Mouse (Mus musculus) Patski (cell line): Measurements from ENCODE around the gene Ubac2. TPM values are rescaled to one million over a fixed set of nuclear protein-coding genes. Genes with fewer than 3 reads are reported as not detected.
A peak's percentile ranks its signal among the peaks of the same experiment; 100 is the strongest.

Experiments
- ATAC-seq: fragments of 100-300 bp; one replicate; pipeline ENCODE4 v1.8.0; 2021
- CTCF ChIA-PET: fragments of 350-600 bp; sonication (Branson Sonifier 250); formaldehyde crosslinking; loops from one replicate; lab custom pipeline; 2022; ENCODE audit warnings: inconsistent platforms; lab: Charles Lee
- POLR2A ChIA-PET: fragments of 350-600 bp; sonication (Branson Sonifier 250); formaldehyde crosslinking; loops from one replicate; lab custom pipeline; 2022; ENCODE audit warnings: antibody characterized with exemption, inconsistent platforms; lab: Charles Lee
- DNase-seq: peaks from one replicate; pipeline ENCODE4 v3.0.0-alpha.2; 2011; ENCODE audit warnings: low read depth, low spot score
- H3K27me3 ChIP-seq: fragments of 371-371 bp; one replicate; pipeline ENCODE4 v1.5.1; 2021
- CTCF ChIP-seq: fragments of 100-300 bp; IDR thresholded peaks from one replicate; pipeline ENCODE4 v1.5.1; 2021
- in situ Hi-C: fragments of 300-500 bp; cut with MboI; formaldehyde crosslinking; loops from 3 replicates; pipeline ENCODE4 v1.11.1; 2018; ENCODE audit warnings: low pct_unique_long_range_greater_than_20kb, mixed read lengths
- polyA plus RNA-seq: library from polyadenylated mRNA; unstranded; gene quantifications from one replicate; pipeline ENCODE4 v1.2.3, GENCODE M21; 2021

Ubac2 gene
- polyA plus RNA-seq, 1 experiment from 2014 or later = 46.7 TPM

- no peaks in the 10 kb centered on the region for H3K27me3 ChIP-seq
- POLR2A ChIA-PET = interaction anchor here (0.7 kb wide), 1 partner anchor 29 kb away, joined by 4 read pairs; no protein-coding TSS in a partner anchor
- in situ Hi-C loops = no loop called here
- no peak for TF ChIP-seq CTCF
- CTCF ChIA-PET = interaction anchor here (1.1 kb wide), 1 partner anchor 36 kb away, joined by 5 read pairs; no protein-coding TSS in a partner anchor
- DNase-seq = no peak
- no peak for ATAC-seq
These were observed 109.3 kb downstream of the Ubac2 start for GRCm38 (mm10) chr14:121987691-121988090.

GRCm38 (mm10) chr14:121989331-121989730, 110.9 kb downstream of the Ubac2 start:
- ATAC-seq (no peak), DNase-seq (no peak)
- ChIA-PET CTCF (no interaction called here), POLR2A (interaction anchor here (0.7 kb wide), 1 partner anchor 25 kb away, joined by 3 read pairs; no protein-coding TSS in a partner anchor)
- H3K27me3 ChIP-seq = no peaks in the 10 kb centered on the region
- no peak for TF ChIP-seq CTCF
- in situ Hi-C loops = no loop called here

GRCm38 (mm10) chr14:121989869-121990268, 111.4 kb downstream of the Ubac2 start:
- TF ChIP-seq CTCF = no peak
- POLR2A ChIA-PET = interaction anchor here (0.7 kb wide), 1 partner anchor 25 kb away, joined by 3 read pairs; no protein-coding TSS in a partner anchor
- H3K27me3 ChIP-seq = no peaks in the 10 kb centered on the region
- in situ Hi-C loops = no loop called here
- DNase-seq = no peak
- no peak for ATAC-seq
- CTCF ChIA-PET = no interaction called here

- ChIA-PET POLR2A (no interaction called here), CTCF (no interaction called here)
- DNase-seq (no peak), ATAC-seq (no peak)
- H3K27me3 ChIP-seq = no peaks in the 10 kb centered on the region
- in situ Hi-C loops = no loop called here
- TF ChIP-seq CTCF = no peak
These were observed 112.5 kb downstream of the Ubac2 start for GRCm38 (mm10) chr14:121990897-121991296.

- H3K27me3 ChIP-seq = no peaks in the 10 kb centered on the region
- POLR2A ChIA-PET = no interaction called here
- DNase-seq (no peak), ATAC-seq (peak; percentile 72)
- CTCF ChIA-PET = no interaction called here
- TF ChIP-seq CTCF = no peak
- in situ Hi-C loops = no loop called here
These were observed 113.5 kb downstream of the Ubac2 start for GRCm38 (mm10) chr14:121991921-121992320.

GRCm38 (mm10) chr14:121992395-121993280, 114.2 kb downstream of the Ubac2 start:
- DNase-seq (no peak), ATAC-seq (no peak)
- POLR2A ChIA-PET = interaction anchor here (0.5 kb wide), 1 partner anchor 21 kb away, joined by 3 read pairs; no protein-coding TSS in a partner anchor
- CTCF ChIA-PET = no interaction called here
- no peak for TF ChIP-seq CTCF
- H3K27me3 ChIP-seq = no peaks in the 10 kb centered on the region
- in situ Hi-C loops = no loop called here

- ChIA-PET POLR2A (interaction anchor here (0.5 kb wide), 1 partner anchor 20 kb away, joined by 3 read pairs; no protein-coding TSS in a partner anchor), CTCF (no interaction called here)
- in situ Hi-C loops = no loop called here
- ATAC-seq (no peak), DNase-seq (no peak)
- no peak for TF ChIP-seq CTCF
- H3K27me3 ChIP-seq = no peaks in the 10 kb centered on the region
These were observed 115.2 kb downstream of the Ubac2 start for GRCm38 (mm10) chr14:121993616-121994015.

- ATAC-seq (no peak), DNase-seq (no peak)
- no peak for TF ChIP-seq CTCF
- H3K27me3 ChIP-seq = no peaks in the 10 kb centered on the region
- POLR2A ChIA-PET = no interaction called here
- in situ Hi-C loops = no loop called here
- CTCF ChIA-PET = no interaction called here
These were observed 115.8 kb downstream of the Ubac2 start for GRCm38 (mm10) chr14:121994171-121994700.

- ChIA-PET POLR2A (no interaction called here), CTCF (no interaction called here)
- no peaks in the 10 kb centered on the region for H3K27me3 ChIP-seq
- no peak for TF ChIP-seq CTCF
- ATAC-seq (no peak), DNase-seq (no peak)
- in situ Hi-C loops = no loop called here
These were observed 116.6 kb downstream of the Ubac2 start for GRCm38 (mm10) chr14:121994846-121995556.

GRCm38 (mm10) chr14:121995557-121995870, 117.1 kb downstream of the Ubac2 start:
- CTCF ChIA-PET = no interaction called here
- no peak for ATAC-seq
- in situ Hi-C loops = no loop called here
- DNase-seq = no peak
- POLR2A ChIA-PET = no interaction called here
- no peak for TF ChIP-seq CTCF
- no peaks in the 10 kb centered on the region for H3K27me3 ChIP-seq
